Mouse (Mus musculus): Measurements from ENCODE around the gene Ripor3. TPM values are rescaled to one million over a fixed set of nuclear protein-coding genes. Genes with fewer than 3 reads are reported as not detected.
"Not testable (repeated sequence)": the region's sequence is repeated elsewhere in the genome, so short reads cannot be mapped to it uniquely, and the experiment has no call there.

The Ripor3 gene
- polyA plus RNA-seq (2015; fragmentation: Nextera tagmentation; extraction: Ambion mirVana), result 0.53 and 0.58 TPM in 2 replicates

DNA sequence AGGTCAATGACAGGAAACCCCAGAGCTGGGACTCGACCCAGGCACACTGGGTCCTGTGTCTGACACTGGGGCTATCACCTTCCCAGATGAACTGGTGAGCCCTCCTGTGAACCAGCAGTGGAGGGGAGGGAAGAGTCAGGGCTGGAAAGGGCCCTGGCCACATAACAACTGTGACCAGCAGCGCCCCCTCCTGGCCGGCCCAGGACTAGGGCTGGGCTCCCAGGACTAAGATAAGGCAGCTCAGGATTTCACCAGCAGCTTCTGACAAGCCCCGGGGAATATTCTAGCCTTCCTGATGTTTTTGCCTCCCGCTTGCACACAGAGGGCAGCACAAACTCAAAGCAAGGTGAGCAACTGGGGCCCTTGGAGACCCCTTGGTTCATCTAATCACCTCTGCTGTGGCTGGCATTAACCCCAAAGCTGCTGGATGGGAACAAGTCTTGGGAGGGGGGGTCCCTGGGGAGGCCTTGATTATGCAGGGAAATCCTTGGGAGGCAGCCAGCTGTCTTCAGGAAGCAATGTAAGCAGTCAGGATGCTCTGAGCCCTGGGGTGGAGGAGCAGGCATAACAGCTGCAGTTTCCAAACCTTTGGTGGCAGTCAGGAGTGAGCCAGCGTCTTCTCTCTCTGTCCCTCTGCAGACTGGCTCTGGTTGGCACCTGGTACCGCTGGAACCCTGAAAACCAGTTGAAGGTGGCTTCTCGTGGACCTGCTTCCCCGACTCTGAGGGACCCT lies at the start of gene Ripor3:
TSS of gene Ripor3 (minus strand) at position 683 of the 733 bp plus-strand sequence.
- Histone ChIP-seq H3K9me3 (replicated peaks; ENCODE audit: control insufficient read depth, low read length, poor library complexity, severe bottlenecking) (no peaks in the 10 kb centered on the region), H3K9ac (ENCODE audit: low read depth, low read length) (peak within 1 kb of the TSS; percentile 28; the same call in 1 of the 2 replicates), H3K4me1 (ENCODE audit: control insufficient read depth, insufficient read depth, low read length) (peaks cover 6% of the 10 kb centered on the region), H3K27ac (ENCODE audit: low read length) (no peak within 1 kb of the TSS), H3K4me3 (ENCODE audit: low read depth, low read length) (no peak within 1 kb of the TSS), H3K4me2 (ENCODE audit: low read length) (no peak within 1 kb of the TSS), H3K36me3 (ENCODE audit: control insufficient read depth, insufficient read depth, low read length) (no peaks in the 10 kb centered on the region), H3K27me3 (ENCODE audit: control insufficient read depth, insufficient read depth, low read depth, low read length) (no peaks in the 10 kb centered on the region)
- ATAC-seq, result no peak
- 45% methylated on average over 9 of the region's 9 CpGs for WGBS

GRCm38 (mm10) chr2:168059200-168059790 lies 48.9 kb upstream of the Ripor3 start:
- no peak overlapping the region for H3K27ac ChIP-seq (ENCODE audit: low read length)
- ATAC-seq, result no peak
- no peak overlapping the region for H3K4me2 ChIP-seq (ENCODE audit: low read length)
- H3K27me3 ChIP-seq (ENCODE audit: control insufficient read depth, insufficient read depth, low read depth, low read length), result no peaks in the 10 kb centered on the region
- H3K9ac ChIP-seq (ENCODE audit: low read depth, low read length), result no peak overlapping the region
- H3K9me3 ChIP-seq (replicated peaks; ENCODE audit: control insufficient read depth, low read length, poor library complexity, severe bottlenecking), result no peaks in the 10 kb centered on the region; the same call in 1 of the 2 replicates
- no peaks in the 10 kb centered on the region for H3K4me1 ChIP-seq (ENCODE audit: control insufficient read depth, insufficient read depth, low read length)
- no peaks in the 10 kb centered on the region for H3K36me3 ChIP-seq (ENCODE audit: control insufficient read depth, insufficient read depth, low read length)
- 79% methylated on average over 6 of the region's 6 CpGs for WGBS
- H3K4me3 ChIP-seq (ENCODE audit: low read depth, low read length), result no peak overlapping the region

DNA sequence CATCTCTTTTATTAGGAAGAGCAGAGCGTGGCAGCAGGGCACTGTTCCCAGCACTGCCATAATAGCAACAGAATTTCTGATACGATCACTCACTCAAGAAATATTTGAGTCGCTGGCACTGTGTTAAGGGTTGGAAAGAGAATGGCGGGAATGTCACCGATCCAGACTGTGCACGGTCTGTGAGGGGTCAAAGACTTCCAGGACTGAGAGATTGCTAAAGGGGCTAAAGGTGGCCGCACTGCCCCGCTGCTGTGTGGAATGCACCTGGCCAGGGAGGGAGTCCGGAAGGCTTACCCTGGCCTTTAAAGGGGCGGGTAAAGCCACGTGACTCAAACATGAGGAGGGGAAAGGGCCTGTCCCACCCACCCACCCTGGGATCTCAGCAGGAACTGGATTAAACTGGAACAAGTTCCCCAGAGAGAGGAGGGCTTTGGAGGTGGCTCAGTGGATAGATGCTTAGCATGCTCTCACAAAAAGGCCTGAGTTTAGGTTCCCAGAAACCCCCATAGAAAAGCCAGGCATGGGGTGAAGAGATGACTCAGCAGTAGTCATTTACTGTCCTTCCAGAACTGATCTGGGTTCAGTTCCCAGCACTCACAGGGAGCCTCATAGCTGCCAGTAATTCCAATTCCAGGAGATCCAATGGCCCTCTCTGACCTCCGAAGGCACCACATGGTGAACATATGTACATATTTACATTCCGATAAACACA lies 48.2 kb upstream of the Ripor3 start:
- Histone ChIP-seq H3K36me3 (ENCODE audit: control insufficient read depth, insufficient read depth, low read length) (no peaks in the 10 kb centered on the region), H3K4me3 (ENCODE audit: low read depth, low read length) (no peak overlapping the region), H3K27ac (ENCODE audit: low read length) (no peak overlapping the region), H3K9me3 (replicated peaks; ENCODE audit: control insufficient read depth, low read length, poor library complexity, severe bottlenecking) (no peaks in the 10 kb centered on the region; the same call in 1 of the 2 replicates), H3K27me3 (ENCODE audit: control insufficient read depth, insufficient read depth, low read depth, low read length) (no peaks in the 10 kb centered on the region), H3K4me2 (ENCODE audit: low read length) (no peak overlapping the region), H3K9ac (ENCODE audit: low read depth, low read length) (no peak overlapping the region), H3K4me1 (ENCODE audit: control insufficient read depth, insufficient read depth, low read length) (no peaks in the 10 kb centered on the region)
- no peak for ATAC-seq
- WGBS, result 29% methylated on average over 13 of the region's 13 CpGs

DNA sequence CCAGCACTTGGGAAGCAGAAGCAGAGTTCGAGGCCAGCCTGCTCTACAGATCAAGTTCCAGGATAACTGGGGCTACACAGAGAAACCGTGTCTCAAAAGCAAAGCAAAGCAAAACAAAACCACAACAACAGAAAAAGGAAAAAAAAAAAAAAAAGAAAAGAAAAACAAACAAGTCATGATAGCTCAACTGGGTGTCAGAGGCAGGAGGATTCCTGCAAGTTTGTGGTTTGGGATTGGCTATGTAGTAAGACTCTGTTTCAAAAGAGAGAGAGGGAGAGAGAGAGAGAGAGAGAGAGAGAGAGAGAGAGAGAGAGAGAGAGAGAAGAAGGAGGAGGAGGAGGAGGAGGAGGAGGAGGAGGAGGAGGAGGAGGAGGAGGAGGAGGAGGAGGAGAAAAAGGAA lies 47.5 kb upstream of the Ripor3 start:
- not testable (repeated sequence) for H3K36me3 ChIP-seq (ENCODE audit: control insufficient read depth, insufficient read depth, low read length); H3K9ac ChIP-seq (ENCODE audit: low read depth, low read length); H3K9me3 ChIP-seq (replicated peaks; ENCODE audit: control insufficient read depth, low read length, poor library complexity, severe bottlenecking); H3K27me3 ChIP-seq (ENCODE audit: control insufficient read depth, insufficient read depth, low read depth, low read length); ATAC-seq; H3K4me1 ChIP-seq (ENCODE audit: control insufficient read depth, insufficient read depth, low read length); H3K4me3 ChIP-seq (ENCODE audit: low read depth, low read length); H3K27ac ChIP-seq (ENCODE audit: low read length); H3K4me2 ChIP-seq (ENCODE audit: low read length)
- 81% methylated on average over 2 of the region's 2 CpGs for WGBS

GRCm38 (mm10) chr2:168056666-168056933 lies 46.2 kb upstream of the Ripor3 start:
- peaks cover 4% of the 10 kb centered on the region for H3K27me3 ChIP-seq (ENCODE audit: control insufficient read depth, insufficient read depth, low read depth, low read length)
- no peak overlapping the region for H3K4me3 ChIP-seq (ENCODE audit: low read depth, low read length)
- H3K27ac ChIP-seq (ENCODE audit: low read length), result no peak overlapping the region
- no peak for ATAC-seq
- no peaks in the 10 kb centered on the region; the same call in 1 of the 2 replicates for H3K9me3 ChIP-seq (replicated peaks; ENCODE audit: control insufficient read depth, low read length, poor library complexity, severe bottlenecking)
- H3K9ac ChIP-seq (ENCODE audit: low read depth, low read length), result no peak overlapping the region
- no peaks in the 10 kb centered on the region for H3K36me3 ChIP-seq (ENCODE audit: control insufficient read depth, insufficient read depth, low read length)
- 71% methylated on average over 8 of the region's 8 CpGs for WGBS
- no peaks in the 10 kb centered on the region for H3K4me1 ChIP-seq (ENCODE audit: control insufficient read depth, insufficient read depth, low read length)
- H3K4me2 ChIP-seq (ENCODE audit: low read length), result no peak overlapping the region

DNA sequence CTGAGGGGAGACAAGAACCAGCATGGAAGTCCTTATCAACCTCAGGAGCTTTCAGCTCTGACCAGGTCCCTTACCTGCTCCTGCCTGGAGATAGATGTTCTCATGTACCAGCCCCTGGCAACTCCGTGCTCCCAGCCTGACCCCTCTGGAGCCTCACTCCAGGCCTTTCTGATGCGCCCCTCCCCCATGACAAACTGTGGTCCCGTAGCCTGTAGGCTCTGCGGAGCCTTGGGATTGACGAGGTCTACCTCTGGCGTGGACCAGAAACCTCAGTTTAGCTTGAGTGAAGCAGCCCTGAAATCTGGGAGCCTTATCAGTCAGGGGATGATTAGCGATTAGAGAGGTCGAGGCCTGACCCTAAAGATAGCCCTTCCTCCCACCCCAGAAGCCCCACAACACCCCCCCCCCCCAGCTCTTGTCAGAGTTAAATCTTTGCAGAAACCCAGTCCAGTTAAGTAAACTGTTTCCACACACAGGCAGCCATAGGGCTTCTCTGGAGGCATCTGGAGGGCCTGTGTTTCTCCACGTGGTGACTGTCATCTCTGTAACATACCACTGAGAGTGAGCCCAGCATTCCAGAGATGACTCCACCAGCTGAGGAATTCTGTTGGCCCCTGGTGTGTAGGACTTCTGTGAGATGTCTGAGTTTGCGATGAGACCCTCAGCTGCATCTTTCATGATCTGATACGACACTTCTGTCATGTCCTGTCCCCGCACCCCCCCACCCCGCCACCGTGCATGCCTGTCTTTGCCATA lies 45.7 kb upstream of the Ripor3 start:
- Histone ChIP-seq H3K36me3 (ENCODE audit: control insufficient read depth, insufficient read depth, low read length) (no peaks in the 10 kb centered on the region), H3K9ac (ENCODE audit: low read depth, low read length) (no peak overlapping the region), H3K4me1 (ENCODE audit: control insufficient read depth, insufficient read depth, low read length) (no peaks in the 10 kb centered on the region), H3K4me3 (ENCODE audit: low read depth, low read length) (no peak overlapping the region), H3K27ac (ENCODE audit: low read length) (no peak overlapping the region), H3K27me3 (ENCODE audit: control insufficient read depth, insufficient read depth, low read depth, low read length) (peaks cover 9% of the 10 kb centered on the region), H3K4me2 (ENCODE audit: low read length) (no peak overlapping the region), H3K9me3 (replicated peaks; ENCODE audit: control insufficient read depth, low read length, poor library complexity, severe bottlenecking) (no peaks in the 10 kb centered on the region; the same call in 1 of the 2 replicates)
- WGBS, result 37% methylated on average over 14 of the region's 14 CpGs
- no peak for ATAC-seq

- Histone ChIP-seq H3K4me3 (ENCODE audit: low read depth, low read length) (no peak overlapping the region), H3K9me3 (replicated peaks; ENCODE audit: control insufficient read depth, low read length, poor library complexity, severe bottlenecking) (no peaks in the 10 kb centered on the region), H3K27ac (ENCODE audit: low read length) (no peak overlapping the region), H3K4me1 (ENCODE audit: control insufficient read depth, insufficient read depth, low read length) (peaks cover 14% of the 10 kb centered on the region), H3K9ac (ENCODE audit: low read depth, low read length) (no peak overlapping the region), H3K4me2 (ENCODE audit: low read length) (no peak overlapping the region), H3K36me3 (ENCODE audit: control insufficient read depth, insufficient read depth, low read length) (no peaks in the 10 kb centered on the region), H3K27me3 (ENCODE audit: control insufficient read depth, insufficient read depth, low read depth, low read length) (peaks cover 20% of the 10 kb centered on the region)
- no peak for ATAC-seq
- 93% methylated on average over 11 of the region's 11 CpGs for WGBS
Measured at GRCm38 (mm10) chr2:168054142-168054541, 43.7 kb upstream of the Ripor3 start.

GRCm38 (mm10) chr2:168052689-168053088 lies 42.3 kb upstream of the Ripor3 start:
- H3K9me3 ChIP-seq (replicated peaks; ENCODE audit: control insufficient read depth, low read length, poor library complexity, severe bottlenecking), result no peaks in the 10 kb centered on the region
- WGBS, result 11% methylated on average over 2 of the region's 2 CpGs
- H3K4me1 ChIP-seq (ENCODE audit: control insufficient read depth, insufficient read depth, low read length), result peaks cover 15% of the 10 kb centered on the region
- peaks cover 24% of the 10 kb centered on the region for H3K27me3 ChIP-seq (ENCODE audit: control insufficient read depth, insufficient read depth, low read depth, low read length)
- no peak overlapping the region for H3K4me2 ChIP-seq (ENCODE audit: low read length)
- no peak overlapping the region for H3K4me3 ChIP-seq (ENCODE audit: low read depth, low read length)
- H3K27ac ChIP-seq (ENCODE audit: low read length), result no peak overlapping the region
- no peak for ATAC-seq
- H3K36me3 ChIP-seq (ENCODE audit: control insufficient read depth, insufficient read depth, low read length), result no peaks in the 10 kb centered on the region
- no peak overlapping the region for H3K9ac ChIP-seq (ENCODE audit: low read depth, low read length)

All from midbrain, embryonic 16.5 days (tissue).